Mouse (Mus musculus) telencephalon, adult 2 months (tissue): ENCODE results near the gene Saa1.
A peak's percentile ranks its signal among the peaks of the same experiment; 100 is the strongest.
"Not testable (repeated sequence)": the region's sequence is repeated elsewhere in the genome, so short reads cannot be mapped to it uniquely, and the experiment has no call there.

Experiments
- DNase-seq: peaks from one replicate; pipeline ENCODE4 v3.0.0-alpha.2; 2011; ENCODE audit warnings: low read depth, low spot score

The Saa1 gene

DNA sequence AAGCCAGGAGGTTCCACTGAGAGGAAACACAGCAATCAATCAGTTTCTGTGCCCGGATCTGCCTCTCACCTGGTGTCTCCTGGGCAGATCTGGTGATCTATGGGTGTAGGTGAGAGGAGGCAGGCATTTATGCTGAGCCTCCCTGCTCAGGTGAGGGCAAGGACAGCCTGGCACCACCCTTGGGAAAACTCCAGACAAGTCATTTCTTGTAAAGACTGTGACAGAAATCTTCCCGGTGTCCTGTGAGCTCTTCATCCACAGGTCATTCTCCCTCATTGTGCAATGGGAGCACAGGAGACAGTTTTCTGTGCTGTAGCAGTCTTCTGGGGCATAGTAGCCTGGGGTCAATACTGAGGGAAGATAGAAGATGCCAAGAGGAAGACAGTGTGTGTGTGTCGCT, at the start of gene Saa1:
Gene Saa1, minus strand, starts transcription at position 101 of the 400 bp plus-strand sequence.
- not testable (repeated sequence) for DNase-seq

DNA sequence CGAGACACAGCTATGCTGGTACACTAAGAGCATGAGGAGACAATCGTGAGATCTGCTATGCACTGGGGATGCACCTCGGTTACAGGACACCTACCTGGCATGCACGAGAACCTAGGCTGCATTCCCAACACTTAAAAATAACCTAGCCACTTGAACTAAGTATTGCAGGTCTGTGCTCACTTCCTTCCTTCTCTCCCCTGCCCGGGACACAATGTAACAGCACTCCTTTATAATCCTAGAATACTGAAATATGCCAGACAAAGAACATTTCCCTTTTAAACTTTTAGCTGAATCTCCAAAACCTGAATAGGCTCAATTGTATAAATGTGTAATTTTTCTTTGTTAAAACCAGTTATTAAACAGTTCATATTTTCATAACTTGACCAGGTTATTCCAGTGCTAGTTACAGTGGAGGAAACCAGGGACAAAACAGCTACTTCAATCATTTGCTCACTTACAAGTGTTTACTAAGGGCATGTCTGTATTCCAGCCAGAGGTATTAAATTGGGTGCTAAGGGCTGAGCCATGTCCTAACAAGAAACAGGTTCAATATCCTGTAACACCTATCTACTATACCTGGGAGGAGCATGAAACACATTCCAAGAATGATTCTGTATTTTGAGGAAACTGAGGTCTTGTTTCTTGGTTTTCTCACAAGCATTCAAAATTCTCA, 46.5 kb upstream of the Saa1 start:
- no peak for DNase-seq

GRCm38 (mm10) chr7:46770706-46771105, 27.9 kb upstream of the Saa1 start:
- DNase-seq = peak; percentile 31

- no peak for DNase-seq
Measured at GRCm38 (mm10) chr7:46768451-46768850, 25.7 kb upstream of the Saa1 start.

DNA sequence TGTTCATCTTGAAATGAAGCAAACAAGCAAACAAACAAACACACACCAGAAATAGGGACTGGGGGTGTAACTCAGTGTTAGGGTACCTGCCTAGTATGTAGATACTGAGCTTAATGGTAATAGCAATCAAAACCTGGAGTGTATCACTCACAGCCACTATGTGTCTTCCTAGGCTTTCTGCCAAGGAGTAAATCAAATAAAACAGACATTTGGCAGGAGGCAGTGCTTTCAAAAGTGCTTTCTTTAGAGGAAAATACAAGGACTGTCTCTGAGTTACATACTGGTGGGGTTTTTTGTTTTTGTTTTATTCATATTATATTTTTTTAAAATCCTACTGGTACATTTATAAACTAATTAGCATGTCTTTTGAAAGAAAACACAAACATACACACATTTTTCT, 24.6 kb upstream of the Saa1 start:
- DNase-seq = no peak

- no peak for DNase-seq
Measured at GRCm38 (mm10) chr7:46764672-46765071, 21.9 kb upstream of the Saa1 start.

DNA sequence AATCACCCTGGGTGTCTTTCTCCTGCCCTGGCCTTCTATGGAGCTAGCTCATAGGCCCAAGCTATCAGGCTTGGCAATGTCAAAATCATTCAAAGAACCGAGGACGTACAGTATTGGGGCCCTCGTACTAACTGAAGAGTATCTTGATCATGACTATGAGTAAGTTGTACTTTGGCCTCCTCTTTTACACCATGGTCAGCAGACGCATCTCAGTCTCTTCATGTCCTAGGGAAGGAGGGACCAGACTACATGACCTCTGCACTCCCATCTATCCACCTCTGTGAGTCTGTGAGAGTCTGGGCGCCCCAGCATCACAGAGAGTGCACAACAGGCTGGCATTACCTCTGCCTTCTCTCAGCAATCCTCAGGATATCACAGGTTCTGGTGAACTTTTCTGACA, 19.8 kb upstream of the Saa1 start:
- DNase-seq = no peak

- no peak for DNase-seq
Measured at GRCm38 (mm10) chr7:46761049-46761795, 18.4 kb upstream of the Saa1 start.

- no peak for DNase-seq
Measured at GRCm38 (mm10) chr7:46751490-46751889, 8.7 kb upstream of the Saa1 start, which contains the start of gene Saa2. Gene Saa2, plus strand, starts transcription at chr7:46751790.

GRCm38 (mm10) chr7:46748459-46748858, 5.7 kb upstream of the Saa1 start:
- no peak for DNase-seq

GRCm38 (mm10) chr7:46746381-46746780, 3.6 kb upstream of the Saa1 start:
- no peak for DNase-seq

GRCm38 (mm10) chr7:46745816-46746215, 3.0 kb upstream of the Saa1 start:
- DNase-seq = no peak

GRCm38 (mm10) chr7:46740041-46740440, 2.7 kb downstream of the Saa1 start:
- not testable (repeated sequence) for DNase-seq

- no peak for DNase-seq
Measured at GRCm38 (mm10) chr7:46738561-46739460, 4.0 kb downstream of the Saa1 start.

DNA sequence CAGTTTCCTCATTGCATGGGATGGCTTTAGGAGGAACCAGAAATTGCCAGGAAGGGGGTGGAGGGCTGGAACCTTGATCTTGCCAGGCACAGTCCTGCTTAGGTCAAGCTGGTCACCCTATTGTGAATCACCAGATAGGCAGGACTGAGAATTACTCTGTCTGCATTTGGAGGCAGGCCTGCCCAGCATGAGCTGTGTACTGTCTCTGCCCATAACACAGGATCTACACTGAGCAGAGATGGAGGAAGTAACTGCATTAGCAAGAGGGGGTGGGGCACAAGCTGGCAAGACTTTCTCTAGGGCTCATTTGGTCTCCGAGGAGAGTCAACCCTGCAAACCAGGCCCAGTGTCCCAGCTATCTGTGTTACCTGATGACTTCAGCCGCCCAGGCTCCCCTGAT, 7.8 kb downstream of the Saa1 start:
- DNase-seq = no peak

GRCm38 (mm10) chr7:46732458-46732857, 10.3 kb downstream of the Saa1 start, which contains the start of gene Saa4:
Gene Saa4, minus strand, starts transcription at chr7:46732603.
- no peak for DNase-seq

GRCm38 (mm10) chr7:46727584-46727983, 15.2 kb downstream of the Saa1 start:
- no peak for DNase-seq

DNA sequence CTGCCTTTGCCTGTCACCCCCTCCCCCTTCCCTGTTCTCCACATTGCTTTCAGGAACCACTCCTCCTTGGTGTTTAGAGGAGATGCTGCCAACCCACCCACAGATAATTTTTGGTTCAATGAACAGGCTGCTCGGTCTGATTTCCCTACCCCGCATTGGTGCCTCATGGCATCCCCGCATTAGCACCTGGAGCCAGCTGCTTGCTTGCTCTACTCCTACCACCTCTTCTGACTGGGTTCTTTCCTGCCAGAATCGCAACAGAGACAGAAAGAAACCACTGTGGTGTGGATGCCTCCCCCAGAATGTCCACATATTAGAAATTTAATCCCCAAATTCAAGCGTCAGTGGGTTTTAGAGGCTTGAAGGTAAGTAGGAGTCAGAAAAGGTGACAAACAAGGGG, 18.4 kb downstream of the Saa1 start:
- DNase-seq = peak; percentile 34

DNA sequence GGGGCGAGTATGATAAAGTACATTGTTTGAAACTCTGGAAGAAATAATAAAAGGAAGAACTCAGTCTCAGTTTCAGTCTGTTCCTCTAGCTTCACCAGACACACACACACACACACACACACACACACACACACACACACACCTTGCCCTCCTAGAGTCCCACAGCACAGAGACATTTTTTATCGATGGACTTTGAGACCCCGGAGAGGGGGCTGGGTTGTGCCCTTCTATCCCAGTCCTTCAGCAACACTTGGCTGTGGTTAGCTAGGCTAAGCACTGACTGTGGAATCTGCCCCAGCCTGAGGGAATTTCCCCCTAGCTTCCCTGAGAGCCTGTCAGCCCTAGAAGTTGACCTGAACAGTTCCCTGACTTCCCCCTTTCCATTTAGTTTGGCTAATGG, 18.9 kb downstream of the Saa1 start:
- DNase-seq = no peak

- DNase-seq = no peak
Measured at GRCm38 (mm10) chr7:46723354-46723753, 19.4 kb downstream of the Saa1 start.

GRCm38 (mm10) chr7:46720460-46720859, 22.3 kb downstream of the Saa1 start:
- DNase-seq = no peak

DNA sequence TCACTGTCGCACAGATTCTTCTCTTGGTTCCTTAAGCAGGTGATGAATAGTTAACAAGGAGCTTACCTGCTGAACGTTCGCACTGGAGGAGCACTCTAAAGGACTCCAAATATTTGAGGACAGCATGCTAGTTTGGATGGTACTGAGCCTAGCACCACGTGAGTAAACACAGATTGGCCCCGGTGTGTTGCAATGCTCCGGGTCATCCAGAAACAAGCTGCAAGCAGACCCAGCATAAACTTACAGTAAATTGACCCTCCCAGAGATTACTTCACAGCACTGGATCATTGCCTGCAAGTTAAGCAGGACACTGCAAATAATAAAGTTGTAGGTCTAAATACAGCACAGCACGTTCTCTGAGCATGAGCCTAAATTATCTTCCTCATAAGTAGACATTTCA, 23.3 kb downstream of the Saa1 start:
- DNase-seq = no peak
